Mouse (Mus musculus) cerebellum, adult 11 months (tissue): ENCODE measurements around the gene Gm36210.
"Not testable (repeated sequence)": the region's sequence is repeated elsewhere in the genome, so short reads cannot be mapped to it uniquely, and the experiment has no call there.

Source experiments
- DNase-seq: peaks from one replicate; pipeline ENCODE4 v3.0.0; 2022

The Gm36210 gene

DNA sequence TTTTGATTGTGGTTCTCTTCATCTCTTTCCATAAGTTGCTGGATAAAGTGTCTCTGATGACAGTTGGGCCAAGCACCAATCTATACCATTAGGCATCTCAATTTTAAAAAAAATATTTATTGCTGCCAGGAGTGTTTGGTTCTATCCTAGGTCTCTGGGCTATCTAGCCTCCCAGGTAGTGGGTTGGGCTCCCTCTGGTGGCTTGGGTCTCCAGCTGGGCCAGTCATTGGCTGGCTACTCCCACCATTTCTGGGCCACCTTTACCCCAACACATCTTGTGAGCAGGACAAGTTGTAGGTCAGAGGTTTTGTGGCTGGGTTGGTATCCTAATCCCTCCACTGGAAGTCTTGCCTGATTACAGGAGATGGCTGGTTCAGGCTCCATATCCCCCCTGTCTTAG is 28.1 kb downstream of the Gm36210 start:
- DNase-seq, result no peak

DNA sequence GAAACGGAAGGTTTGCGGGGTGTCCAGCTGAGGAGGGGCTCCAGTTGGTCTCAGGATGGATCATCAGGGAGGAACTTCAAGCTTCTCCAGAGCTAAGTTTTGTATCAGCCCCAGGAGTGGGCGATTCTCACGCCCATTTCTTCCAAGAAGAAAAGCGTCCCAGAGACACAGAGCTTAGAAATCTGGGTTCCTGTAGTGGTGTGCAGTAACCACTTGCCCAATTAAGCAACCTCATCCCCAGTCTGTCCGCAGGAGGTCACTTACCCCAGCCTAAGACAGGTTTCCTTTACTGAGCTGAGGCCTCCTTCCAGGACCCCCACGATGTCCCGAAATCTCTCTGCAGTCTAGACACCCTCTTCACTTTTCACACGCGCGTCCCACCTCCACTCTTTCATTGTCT is 29.1 kb downstream of the Gm36210 start:
- no peak for DNase-seq

DNA sequence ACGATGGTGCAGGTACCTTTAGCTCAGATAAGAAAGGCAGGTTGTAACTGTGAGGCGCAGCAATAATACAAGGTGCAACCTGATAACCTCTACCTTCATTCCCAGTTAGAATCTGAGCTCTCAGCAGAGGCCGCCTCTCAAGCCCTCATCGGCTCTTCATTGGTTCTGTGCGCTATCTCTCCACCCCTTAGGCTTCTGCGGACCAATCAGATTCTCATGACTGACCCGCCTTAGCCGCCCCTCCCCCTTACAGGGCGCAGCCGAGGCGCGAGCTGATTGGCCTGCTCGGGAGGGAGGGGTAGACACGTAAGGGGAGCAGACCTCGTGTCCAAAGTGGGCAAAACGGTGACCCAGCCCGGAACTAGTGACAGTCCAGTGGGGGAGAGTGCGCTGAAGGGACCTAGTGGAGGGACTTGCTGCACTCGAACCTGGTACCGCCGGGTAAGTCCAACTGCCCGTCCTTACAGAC is 29.5 kb downstream of the Gm36210 start, which contains the start of gene Isoc2a:
Isoc2a (plus strand) TSS at position 401 of the 469 bp plus-strand sequence.
- peak; percentile 86 for DNase-seq

DNA sequence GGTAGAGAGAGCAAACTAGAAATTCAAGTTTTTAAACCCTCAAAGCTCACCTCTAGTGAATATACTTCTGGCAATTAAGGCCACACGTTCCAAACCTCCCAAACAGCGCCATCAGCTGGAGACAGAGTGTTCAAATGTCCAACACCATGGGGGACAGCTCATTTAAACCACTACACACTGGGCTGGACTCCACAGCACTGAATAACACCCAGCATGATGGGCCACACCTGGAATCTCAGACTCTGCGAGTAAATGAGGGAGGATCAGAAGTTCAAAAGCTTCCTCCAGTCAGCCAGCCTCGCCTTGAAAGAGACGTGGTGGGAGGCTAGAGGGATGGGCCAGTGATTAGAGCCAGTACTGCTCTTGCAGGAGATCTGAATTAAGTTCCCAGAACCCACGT is 36.2 kb downstream of the Gm36210 start, which contains the start of gene Isoc2b:
Isoc2b (minus strand) TSS at position 126 of the 400 bp plus-strand sequence.
- DNase-seq, result no peak

DNA sequence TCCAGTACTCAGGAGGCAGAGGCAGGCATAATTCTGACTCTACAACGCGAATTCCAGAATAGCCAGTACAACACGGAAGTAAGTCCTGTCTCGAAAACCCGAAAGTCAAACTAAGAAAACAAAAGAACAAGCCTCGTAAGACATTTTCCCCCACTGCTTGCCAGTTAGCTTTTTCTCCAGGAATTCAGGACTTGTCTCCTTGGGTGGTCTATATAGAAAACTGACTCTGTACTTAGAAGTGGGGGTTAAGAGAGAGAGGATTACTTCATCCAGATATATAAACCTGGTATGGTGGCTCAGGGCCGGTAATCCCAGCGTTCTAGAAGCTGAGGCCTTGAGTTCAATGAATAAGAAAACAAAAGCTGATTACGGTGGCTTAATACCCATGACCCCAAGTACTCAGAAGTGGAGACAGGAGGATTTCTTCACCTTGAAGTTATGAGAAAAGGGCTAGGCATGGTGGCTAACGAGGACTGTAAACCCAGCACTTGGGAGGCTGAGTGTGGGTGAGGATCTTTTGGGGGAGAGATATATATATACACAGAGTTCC is 39.6 kb downstream of the Gm36210 start:
- no peak for DNase-seq

DNA sequence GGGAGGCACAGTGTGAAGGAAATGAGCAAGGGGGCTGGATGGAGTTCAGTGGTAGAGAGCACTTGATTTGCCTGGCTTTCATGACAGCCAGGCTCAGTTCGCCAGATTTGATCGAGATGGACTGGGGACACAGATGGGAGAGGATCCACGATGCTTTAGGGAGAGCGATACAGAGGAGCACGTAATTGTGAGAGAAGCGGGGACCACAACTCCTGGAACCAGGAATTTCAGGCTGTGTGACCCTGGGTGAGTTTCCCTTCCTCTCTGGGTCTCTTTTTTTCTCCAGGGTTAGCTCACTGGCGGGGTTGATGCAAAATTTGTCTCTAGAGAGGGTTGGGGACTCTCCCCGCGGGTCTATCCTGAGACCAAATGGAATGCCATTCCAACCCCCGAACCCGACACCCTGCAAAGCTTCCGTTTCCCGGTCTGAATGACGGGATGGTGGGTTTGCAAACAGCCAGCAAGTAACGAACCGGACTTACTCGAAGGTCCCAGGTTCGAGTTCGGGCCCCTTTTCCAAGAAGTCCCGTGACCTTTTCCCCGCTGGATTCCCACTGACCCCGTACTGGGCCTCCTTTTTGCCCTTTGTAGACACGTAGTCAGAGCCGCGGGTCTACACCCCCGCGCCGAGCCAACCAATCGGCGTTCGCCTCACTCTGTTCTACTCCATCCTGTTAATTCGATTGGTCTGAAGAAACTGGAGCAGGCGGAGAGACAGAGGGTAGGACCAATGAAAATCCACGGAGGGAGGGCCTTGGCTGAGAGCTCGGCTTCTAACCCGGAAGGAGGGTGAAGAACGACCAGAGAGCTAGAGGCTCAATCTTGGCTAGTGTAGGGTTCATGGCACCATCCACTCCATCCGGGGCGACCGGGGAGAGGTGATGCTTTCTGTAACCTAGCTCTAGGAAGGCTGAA is 40.5 kb downstream of the Gm36210 start:
- DNase-seq, result peak; percentile 95

DNA sequence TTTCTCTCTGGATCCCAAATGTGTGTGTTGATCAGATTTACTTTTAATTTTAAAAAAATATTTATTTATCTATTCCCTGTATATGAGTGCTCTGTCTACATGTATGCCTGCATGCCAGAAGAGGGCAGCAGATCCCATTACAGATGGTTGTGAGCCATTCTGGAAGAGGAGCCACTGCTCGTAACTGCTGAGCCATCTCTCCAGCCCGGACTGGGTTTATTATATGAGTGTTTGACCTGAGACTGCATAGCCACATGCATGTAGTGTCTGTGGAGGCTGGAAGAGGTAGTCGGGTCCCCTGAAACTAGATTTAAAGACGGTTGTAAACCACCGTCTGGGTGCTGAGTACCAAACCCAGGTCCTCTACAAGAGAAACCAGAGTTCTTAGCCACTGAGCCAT is 41.2 kb downstream of the Gm36210 start:
- DNase-seq, result no peak

DNA sequence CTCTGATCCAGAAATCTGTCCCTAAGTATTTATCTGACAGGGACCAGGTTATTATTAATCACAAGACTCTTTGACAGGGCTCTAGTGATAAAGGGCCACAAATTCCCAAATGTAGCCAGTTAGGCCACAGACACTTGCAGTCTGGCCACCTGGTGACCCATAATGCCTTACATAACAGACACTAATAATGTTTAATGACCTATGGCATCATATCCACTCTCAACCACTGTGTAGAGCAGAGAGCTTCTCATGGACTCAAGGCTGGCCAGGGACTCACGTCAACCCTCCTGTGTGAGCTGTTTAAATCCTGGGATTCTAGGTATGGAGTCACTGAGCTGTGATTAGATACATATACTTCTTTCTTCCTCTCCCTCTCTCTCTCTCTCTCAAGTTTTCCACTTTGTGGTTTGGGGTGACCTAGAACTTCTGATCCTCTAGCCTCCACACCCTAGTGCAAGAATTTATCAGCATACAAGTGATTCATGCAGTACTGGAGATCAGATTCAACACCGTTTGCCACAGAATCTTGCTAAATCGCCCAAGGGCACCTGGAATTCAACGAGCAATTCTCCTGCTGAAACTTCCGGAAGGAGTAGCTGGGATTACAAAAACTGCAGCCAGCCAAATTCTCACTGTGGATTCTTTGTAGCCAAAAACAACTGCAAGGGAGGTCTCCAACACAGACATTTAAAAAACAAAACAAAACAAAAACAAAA is 42.0 kb downstream of the Gm36210 start:
- DNase-seq, result no peak

DNA sequence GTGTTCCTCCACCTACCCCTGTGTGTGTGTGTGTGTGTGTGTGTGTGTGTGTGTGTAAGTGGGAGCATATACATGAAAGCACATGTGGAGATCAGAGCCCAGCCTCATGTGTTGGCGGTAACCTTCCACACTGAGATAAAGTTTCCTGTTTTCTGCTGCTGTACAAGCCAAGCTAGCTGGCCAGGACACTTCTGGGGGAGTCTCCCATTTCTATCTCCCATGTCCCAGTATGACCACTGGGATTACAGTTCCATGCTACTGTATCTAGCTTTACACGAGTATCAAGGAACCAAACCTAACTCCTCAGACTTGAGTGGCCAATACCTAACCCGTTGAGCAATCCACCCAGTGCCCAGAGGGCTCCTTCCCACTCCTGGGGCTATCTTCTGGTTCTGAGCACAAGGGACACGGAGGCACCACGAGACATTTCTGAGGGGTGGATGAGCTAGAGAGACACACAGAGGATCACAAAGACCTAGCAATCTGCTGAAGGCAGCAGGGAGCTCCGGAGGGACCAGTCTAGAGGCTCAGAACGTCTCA is 42.7 kb downstream of the Gm36210 start:
- DNase-seq, result no peak

DNA sequence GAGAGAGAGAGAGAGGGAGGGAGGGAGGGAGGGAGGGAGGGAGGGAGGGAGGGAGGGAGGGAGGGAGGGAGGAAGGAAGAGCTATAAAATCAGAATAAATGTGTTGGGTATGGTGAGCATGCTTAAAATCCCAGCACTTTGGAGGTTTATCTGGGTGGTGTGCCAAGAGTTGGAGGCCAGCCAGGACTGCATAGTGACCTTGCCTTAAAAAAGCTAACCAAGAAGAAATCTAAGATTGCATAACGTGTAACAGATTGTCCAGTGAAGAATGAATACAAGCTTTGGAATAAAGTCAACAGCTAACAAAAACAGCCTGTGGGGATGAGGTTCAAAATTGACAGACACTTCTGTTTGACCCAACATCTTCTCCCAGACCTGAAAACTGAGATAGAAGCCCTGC is 43.3 kb downstream of the Gm36210 start:
- DNase-seq, result no peak

DNA sequence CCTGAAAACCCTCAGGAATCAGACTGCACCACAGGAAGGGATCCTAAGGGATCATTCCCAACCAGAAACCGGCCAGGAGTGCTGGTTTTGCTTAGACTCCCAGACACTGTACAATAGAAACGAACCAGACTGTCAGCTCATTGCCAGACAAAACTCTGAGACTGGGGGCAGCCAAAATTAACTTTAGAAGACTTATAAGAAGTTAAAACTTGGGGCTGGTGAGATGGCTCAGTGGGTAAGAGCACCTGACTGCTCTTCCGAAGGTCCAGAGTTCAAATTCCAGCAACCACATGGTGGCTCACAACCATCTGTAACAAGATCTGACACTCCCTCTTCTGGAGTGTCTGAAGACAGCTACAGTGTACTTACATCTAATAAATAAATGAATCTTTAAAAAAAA is 45.4 kb downstream of the Gm36210 start:
- not testable (repeated sequence) for DNase-seq

DNA sequence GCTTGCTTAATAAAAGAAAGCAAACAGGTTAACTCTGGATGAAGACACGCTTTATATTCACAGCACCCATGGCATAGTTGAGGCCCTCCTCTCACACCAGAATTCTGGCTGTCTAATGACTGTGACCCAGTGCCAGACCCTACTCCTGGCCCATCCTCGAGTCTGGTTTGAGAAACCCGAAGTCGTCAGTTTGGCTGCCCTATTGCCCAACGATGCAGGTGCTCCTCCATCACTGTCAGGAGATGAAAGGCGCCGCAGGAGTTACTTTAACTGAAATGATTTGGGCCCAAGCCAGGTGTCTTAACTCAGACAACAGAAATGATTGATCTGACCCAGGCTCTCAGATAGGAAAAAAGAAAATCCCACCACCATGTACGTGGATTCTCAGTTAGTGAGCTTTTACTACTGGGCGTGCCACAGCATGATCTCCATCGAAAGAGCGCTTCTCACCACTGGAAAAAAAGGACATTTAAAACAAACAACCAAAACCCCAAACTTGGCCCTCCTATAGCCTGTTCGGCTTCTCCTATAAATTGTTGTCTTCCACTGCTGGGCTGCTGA is 46.8 kb downstream of the Gm36210 start:
- DNase-seq, result no peak

DNA sequence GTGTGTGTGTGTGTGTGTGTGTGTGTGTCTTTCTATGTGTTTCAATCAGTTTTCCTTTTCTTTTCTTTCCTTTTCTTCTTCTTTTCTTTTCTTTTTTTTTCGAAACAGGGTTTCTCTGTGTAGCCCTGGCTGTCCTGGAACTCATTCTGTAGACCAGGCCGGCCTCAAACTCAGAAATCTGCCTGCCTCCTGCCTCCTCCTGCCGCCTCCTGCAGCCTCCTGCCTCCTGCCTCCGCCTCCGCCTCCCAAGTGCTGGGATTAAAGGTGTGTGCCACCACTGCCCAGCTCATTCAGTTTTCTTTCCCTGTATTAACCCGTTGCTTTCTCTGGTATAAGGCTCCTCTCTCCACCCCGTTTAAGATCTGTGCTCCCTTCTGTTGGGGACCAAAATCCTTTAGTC is 49.0 kb downstream of the Gm36210 start:
- DNase-seq, result no peak

DNA sequence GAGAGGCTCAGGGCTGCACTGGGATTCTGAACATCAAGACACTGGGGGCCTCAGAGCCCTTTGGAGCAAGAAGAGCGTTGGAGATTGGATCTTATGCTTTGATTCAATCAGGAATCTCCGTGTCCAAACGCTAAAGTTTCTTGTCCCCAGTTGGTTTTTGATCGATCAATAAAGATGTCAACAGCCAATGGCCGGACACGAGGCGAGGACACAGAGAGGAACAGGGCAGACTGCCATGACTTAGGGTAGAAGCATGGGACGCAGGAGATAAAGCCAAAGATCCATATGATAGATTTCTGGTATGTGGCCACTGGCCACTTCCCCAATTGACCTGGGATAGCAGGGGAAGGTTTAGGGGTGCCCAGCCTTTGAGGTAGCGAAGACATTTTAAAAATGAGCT is 49.8 kb downstream of the Gm36210 start:
- DNase-seq, result no peak

DNA sequence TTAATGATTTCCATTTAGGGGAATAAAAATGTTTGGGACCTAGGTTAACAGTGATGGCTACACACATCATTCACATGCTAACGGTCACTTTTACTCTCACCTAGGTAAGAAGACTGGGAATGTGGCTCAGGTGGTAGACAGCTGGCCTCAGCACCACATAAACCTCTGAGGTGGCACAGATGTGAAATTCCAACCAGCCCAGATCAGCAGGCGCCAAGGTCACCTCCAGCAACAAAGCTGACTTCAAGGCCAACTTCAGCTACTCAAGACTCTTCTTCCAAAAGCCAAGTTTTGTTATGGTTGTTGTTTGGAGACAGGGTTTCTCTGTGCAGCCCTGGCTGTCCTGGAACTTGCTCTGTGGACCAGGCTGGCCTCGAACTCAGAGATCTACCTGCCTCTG is 52.7 kb downstream of the Gm36210 start:
- DNase-seq, result no peak

DNA sequence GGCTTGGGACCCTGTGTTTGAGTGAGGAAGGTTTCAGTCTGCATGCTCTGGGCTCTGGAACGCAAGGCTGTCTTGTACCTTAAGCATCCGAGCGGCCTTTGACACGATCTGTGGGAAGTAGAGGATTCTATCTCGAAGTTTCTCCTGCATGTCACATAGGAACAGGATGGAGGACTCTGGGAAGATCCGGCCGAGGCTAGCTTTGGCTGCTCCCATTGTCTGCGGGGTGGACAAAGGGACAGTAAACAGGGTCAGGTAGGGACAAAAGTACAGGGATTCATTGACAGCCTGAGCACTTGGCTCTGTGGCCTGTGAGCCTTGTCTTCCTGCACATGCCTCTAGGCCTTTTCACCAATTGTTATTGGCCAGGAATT is 55.0 kb downstream of the Gm36210 start:
- no peak for DNase-seq

DNA sequence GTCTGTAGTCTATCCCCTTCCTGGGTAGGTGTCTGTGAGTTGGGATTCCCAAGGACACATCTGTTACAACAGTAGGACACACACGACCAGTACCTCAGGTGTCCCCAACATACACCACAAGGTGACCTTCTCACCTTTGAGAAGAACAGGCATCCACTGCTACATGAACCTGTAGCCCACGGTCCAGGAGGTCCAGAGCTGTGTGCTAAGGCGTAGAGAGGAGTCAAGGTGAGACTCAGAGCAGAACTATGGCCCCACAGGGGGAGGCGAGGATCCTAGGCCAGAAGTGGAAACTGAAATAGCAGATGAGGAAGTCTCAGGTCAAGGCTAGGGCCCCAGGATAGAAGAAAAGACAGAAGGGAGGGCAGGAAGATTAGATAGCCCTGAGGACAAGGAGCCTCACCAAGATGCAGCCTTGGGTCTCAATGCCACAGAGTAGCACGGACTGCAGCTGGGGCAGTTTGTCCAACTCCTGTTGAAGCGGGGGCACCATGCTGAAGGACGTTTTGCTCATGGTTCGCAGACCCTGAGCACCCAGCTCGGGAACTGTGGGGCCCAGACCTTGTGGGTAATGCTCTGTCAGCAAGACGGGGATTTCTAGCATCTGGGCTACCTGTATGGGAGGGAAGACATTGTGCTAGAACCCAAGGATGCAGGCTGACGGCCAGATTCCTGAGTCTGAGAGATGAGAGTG is 55.5 kb downstream of the Gm36210 start:
- no peak for DNase-seq

DNA sequence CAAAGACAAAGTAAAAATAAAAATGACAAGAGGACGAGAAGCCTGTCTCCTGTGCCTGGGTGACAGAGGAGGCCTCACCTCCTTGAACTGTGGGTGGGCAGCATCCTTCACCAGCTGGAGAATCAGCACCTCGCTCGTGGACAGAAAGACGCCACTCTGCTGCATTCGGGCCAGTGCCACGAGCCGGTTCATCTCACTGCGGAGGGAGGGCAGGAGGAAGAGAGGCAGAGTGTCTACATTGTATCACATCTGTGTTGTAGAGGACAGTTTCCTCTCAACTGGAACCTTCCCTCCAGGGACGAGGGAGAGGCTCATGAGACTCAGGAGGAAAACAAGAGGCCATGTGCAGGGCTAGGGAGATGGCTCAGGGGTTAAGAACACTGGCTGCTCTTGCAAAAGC is 56.9 kb downstream of the Gm36210 start:
- no peak for DNase-seq
